Mouse (Mus musculus): ENCODE results near the gene Gm47841. TPM values are rescaled to one million over a fixed set of nuclear protein-coding genes. Genes with fewer than 3 reads are reported as not detected.

Gm47841 gene
- polyA plus RNA-seq, 1 experiment from 2014 or later: not detected

- Histone ChIP-seq H3K4me1 (replicated peaks; ENCODE audit: control insufficient read depth, insufficient read depth) (no peaks in the 10 kb centered on the region), H3K9ac (ENCODE audit: low read length) (0 out of 2 replicates have a peak overlapping the region, but pooled peaks have one; percentile 27), H3K27me3 (ENCODE audit: control insufficient read depth, insufficient read depth, low read length) (peaks cover 2% of the 10 kb centered on the region; the same call in 1 of the 2 replicates), H3K9me3 (ENCODE audit: control insufficient read depth, low read length) (no peaks in the 10 kb centered on the region), H3K27ac (replicated peaks) (no peak overlapping the region), H3K36me3 (ENCODE audit: control insufficient read depth, insufficient read depth, low read length) (no peaks in the 10 kb centered on the region), H3K4me3 (ENCODE audit: low read depth, low read length) (peak overlapping the region; percentile 35), H3K4me2 (replicated peaks; ENCODE audit: low read depth) (peak overlapping the region; percentile 56)
- no peak; the same call in 1 of the 2 replicates for ATAC-seq (ENCODE audit: low FRiP score, low TSS enrichment)
- no peak for TF ChIP-seq EP300 (optimal IDR thresholded peaks at IDR 0.05)
- TF ChIP-seq CTCF (IDR thresholded peaks at IDR 0.05; ENCODE audit: low read depth): no peak
- no peak for DNase-seq (ENCODE audit: low spot score)
- 43% methylated on average over 53 of the region's 65 CpGs for WGBS
These were observed 6.7 kb upstream of the Gm47841 start for GRCm38 (mm10) chr15:101053832-101054459.

- Histone ChIP-seq H3K4me2 (replicated peaks; ENCODE audit: low read depth) (peak overlapping the region; percentile 56), H3K4me1 (replicated peaks; ENCODE audit: control insufficient read depth, insufficient read depth) (no peaks in the 10 kb centered on the region), H3K9ac (ENCODE audit: low read length) (peak overlapping the region; percentile 27; the same call in 1 of the 2 replicates), H3K27ac (replicated peaks) (no peak overlapping the region), H3K27me3 (ENCODE audit: control insufficient read depth, insufficient read depth, low read length) (peaks cover 2% of the 10 kb centered on the region; the same call in 1 of the 2 replicates), H3K9me3 (ENCODE audit: control insufficient read depth, low read length) (no peaks in the 10 kb centered on the region), H3K4me3 (ENCODE audit: low read depth, low read length) (peak overlapping the region; percentile 35), H3K36me3 (ENCODE audit: control insufficient read depth, insufficient read depth, low read length) (no peaks in the 10 kb centered on the region)
- TF ChIP-seq CTCF (IDR thresholded peaks at IDR 0.05; ENCODE audit: low read depth): peak; percentile 27; the same call in 1 of the 2 replicates
- no peak for TF ChIP-seq EP300 (optimal IDR thresholded peaks at IDR 0.05)
- peak; percentile 67 for DNase-seq (ENCODE audit: low spot score)
- peak; percentile 58 for ATAC-seq (ENCODE audit: low FRiP score, low TSS enrichment)
- WGBS: 33% methylated on average over 112 of the region's 120 CpGs
These were observed 5.6 kb upstream of the Gm47841 start for GRCm38 (mm10) chr15:101052560-101053501.

GRCm38 (mm10) chr15:101051869-101052268 lies 4.7 kb upstream of the Gm47841 start:
- 64% methylated on average over 10 of the region's 10 CpGs for WGBS
- H3K36me3 ChIP-seq (ENCODE audit: control insufficient read depth, insufficient read depth, low read length): no peaks in the 10 kb centered on the region
- ATAC-seq (ENCODE audit: low FRiP score, low TSS enrichment) (no peak), DNase-seq (ENCODE audit: low spot score) (no peak)
- no peak overlapping the region for H3K4me3 ChIP-seq (ENCODE audit: low read depth, low read length)
- no peak overlapping the region for H3K9ac ChIP-seq (ENCODE audit: low read length)
- H3K27ac ChIP-seq (replicated peaks): no peak overlapping the region
- TF ChIP-seq CTCF (IDR thresholded peaks at IDR 0.05; ENCODE audit: low read depth) (no peak), EP300 (optimal IDR thresholded peaks at IDR 0.05) (no peak)
- 0 out of 2 replicates have a peak, but pooled peaks cover 3% of the 10 kb centered on the region for H3K4me1 ChIP-seq (replicated peaks; ENCODE audit: control insufficient read depth, insufficient read depth)
- H3K27me3 ChIP-seq (ENCODE audit: control insufficient read depth, insufficient read depth, low read length): peaks cover 2% of the 10 kb centered on the region; the same call in 1 of the 2 replicates
- no peaks in the 10 kb centered on the region for H3K9me3 ChIP-seq (ENCODE audit: control insufficient read depth, low read length)
- H3K4me2 ChIP-seq (replicated peaks; ENCODE audit: low read depth): no peak overlapping the region

GRCm38 (mm10) chr15:101048338-101048896 lies 1.2 kb upstream of the Gm47841 start:
- ATAC-seq (ENCODE audit: low FRiP score, low TSS enrichment) (no peak), DNase-seq (ENCODE audit: low spot score) (no peak)
- Histone ChIP-seq H3K4me1 (replicated peaks; ENCODE audit: control insufficient read depth, insufficient read depth) (peaks cover 14% of the 10 kb centered on the region; the same call in 1 of the 2 replicates), H3K27me3 (ENCODE audit: control insufficient read depth, insufficient read depth, low read length) (peaks cover 2% of the 10 kb centered on the region; the same call in 1 of the 2 replicates), H3K36me3 (ENCODE audit: control insufficient read depth, insufficient read depth, low read length) (no peaks in the 10 kb centered on the region), H3K4me3 (ENCODE audit: low read depth, low read length) (no peak overlapping the region), H3K9ac (ENCODE audit: low read length) (no peak overlapping the region), H3K27ac (replicated peaks) (no peak overlapping the region), H3K9me3 (ENCODE audit: control insufficient read depth, low read length) (no peaks in the 10 kb centered on the region), H3K4me2 (replicated peaks; ENCODE audit: low read depth) (no peak overlapping the region)
- 65% methylated on average over 5 of the region's 5 CpGs for WGBS
- TF ChIP-seq CTCF (IDR thresholded peaks at IDR 0.05; ENCODE audit: low read depth) (no peak), EP300 (optimal IDR thresholded peaks at IDR 0.05) (no peak)

GRCm38 (mm10) chr15:101046527-101047193 lies 537 bp downstream of the Gm47841 start:
- peak; percentile 41 for TF ChIP-seq CTCF (IDR thresholded peaks at IDR 0.05; ENCODE audit: low read depth)
- TF ChIP-seq EP300 (optimal IDR thresholded peaks at IDR 0.05): no peak
- ATAC-seq (ENCODE audit: low FRiP score, low TSS enrichment) (peak; percentile 22; the same call in 1 of the 2 replicates), DNase-seq (ENCODE audit: low spot score) (peak; percentile 59)
- WGBS: under 1% methylated on average over 57 of the region's 77 CpGs
- H3K4me3 ChIP-seq (ENCODE audit: low read depth, low read length): peak overlapping the region; percentile 47
- peak overlapping the region; percentile 60 for H3K9ac ChIP-seq (ENCODE audit: low read length)
- H3K27ac ChIP-seq (replicated peaks): no peak overlapping the region; the same call in 1 of the 2 replicates
- H3K4me1 ChIP-seq (replicated peaks; ENCODE audit: control insufficient read depth, insufficient read depth): peaks cover 14% of the 10 kb centered on the region; the same call in 1 of the 2 replicates
- H3K9me3 ChIP-seq (ENCODE audit: control insufficient read depth, low read length): no peaks in the 10 kb centered on the region
- no peaks in the 10 kb centered on the region; the same call in 1 of the 2 replicates for H3K27me3 ChIP-seq (ENCODE audit: control insufficient read depth, insufficient read depth, low read length)
- peak overlapping the region; percentile 92 for H3K4me2 ChIP-seq (replicated peaks; ENCODE audit: low read depth)
- H3K36me3 ChIP-seq (ENCODE audit: control insufficient read depth, insufficient read depth, low read length): no peaks in the 10 kb centered on the region

Measured in stomach, postnatal 0 days (tissue).